Mouse (Mus musculus): Measurements from ENCODE around the gene Zfp414. TPM values are rescaled to one million over a fixed set of nuclear protein-coding genes. Genes with fewer than 3 reads are reported as not detected.
A peak's percentile ranks its signal among the peaks of the same experiment; 100 is the strongest.
"Not testable (repeated sequence)": the region's sequence is repeated elsewhere in the genome, so short reads cannot be mapped to it uniquely, and the experiment has no call there.

The Zfp414 gene
- total and polyA plus RNA-seq, 2 experiments from 2014 or later: 65.1 to 70.9 TPM

DNA sequence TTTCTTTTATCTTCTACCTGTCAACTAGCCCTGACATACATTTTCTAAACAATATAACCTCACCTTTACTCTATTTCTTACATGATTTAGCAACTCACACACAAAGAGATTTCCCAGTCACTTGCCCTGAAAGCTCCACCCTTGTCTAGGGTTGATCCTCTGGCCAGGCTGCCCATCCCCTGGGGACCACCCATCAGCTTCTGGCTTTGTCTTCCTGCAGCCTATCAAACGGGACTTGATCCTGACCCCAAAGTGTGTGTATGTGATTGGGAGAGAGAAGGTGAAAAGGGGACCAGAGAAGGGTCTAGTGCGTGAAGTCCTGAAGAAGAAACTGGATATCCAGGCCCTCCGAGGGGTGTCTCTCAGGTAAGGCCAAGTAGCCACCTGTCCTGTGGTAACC, 28.1 kb upstream of the Zfp414 start:
- Histone ChIP-seq H3K27me3 (ENCODE audit: insufficient read depth, low read length) (no peaks in the 10 kb centered on the region), H3K9me3 (ENCODE audit: low read length) (no peaks in the 10 kb centered on the region; the same call in 1 of the 2 replicates), H3K4me1 (ENCODE audit: insufficient read depth, low read length) (no peaks in the 10 kb centered on the region), H3K27ac (no peak overlapping the region), H3K9ac (replicated peaks; ENCODE audit: low read length) (no peak overlapping the region), H3K4me3 (ENCODE audit: low read length) (no peak overlapping the region), H3K4me2 (ENCODE audit: low read depth, low read length) (no peak overlapping the region), H3K36me3 (ENCODE audit: insufficient read depth, low read length) (no peaks in the 10 kb centered on the region)
- TF ChIP-seq CTCF (IDR thresholded peaks at IDR 0.05; ENCODE audit: low read depth): no peak
- 87% methylated on average over 3 of the region's 3 CpGs for WGBS
- no peak for ATAC-seq
- no peak for DNase-seq (ENCODE audit: low spot score)

GRCm38 (mm10) chr17:33601947-33602346, 26.9 kb upstream of the Zfp414 start:
- no peaks in the 10 kb centered on the region for H3K27me3 ChIP-seq (ENCODE audit: insufficient read depth, low read length)
- no peaks in the 10 kb centered on the region; the same call in 1 of the 2 replicates for H3K9me3 ChIP-seq (ENCODE audit: low read length)
- H3K36me3 ChIP-seq (ENCODE audit: insufficient read depth, low read length): no peaks in the 10 kb centered on the region
- TF ChIP-seq CTCF (IDR thresholded peaks at IDR 0.05; ENCODE audit: low read depth): no peak
- H3K27ac ChIP-seq: no peak overlapping the region
- no peak overlapping the region for H3K4me3 ChIP-seq (ENCODE audit: low read length)
- 86% methylated on average over 12 of the region's 12 CpGs for WGBS
- no peak overlapping the region for H3K9ac ChIP-seq (replicated peaks; ENCODE audit: low read length)
- H3K4me2 ChIP-seq (ENCODE audit: low read depth, low read length): no peak overlapping the region
- H3K4me1 ChIP-seq (ENCODE audit: insufficient read depth, low read length): no peaks in the 10 kb centered on the region
- no peak for DNase-seq (ENCODE audit: low spot score)
- ATAC-seq: no peak

DNA sequence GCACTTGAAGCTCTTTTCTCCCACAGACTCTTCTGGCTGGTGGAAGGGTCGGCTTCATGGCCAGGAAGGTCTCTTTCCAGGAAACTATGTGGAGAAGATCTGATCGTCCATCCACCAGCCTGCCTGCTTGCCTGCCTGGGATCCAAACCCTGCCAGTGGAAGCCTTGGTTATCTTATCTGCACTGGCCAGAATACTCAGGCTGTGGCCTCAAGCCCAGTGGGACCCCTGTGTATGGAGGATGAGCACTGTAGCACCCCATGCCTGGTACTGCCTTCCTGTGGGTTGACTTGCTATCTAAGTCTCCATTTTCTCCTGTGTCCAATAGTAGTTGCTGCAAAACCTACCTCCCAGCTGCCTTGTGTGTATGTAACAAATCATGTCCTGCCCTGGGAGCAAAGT, 21.6 kb upstream of the Zfp414 start:
- Histone ChIP-seq H3K9ac (replicated peaks; ENCODE audit: low read length) (no peak overlapping the region), H3K27ac (no peak overlapping the region), H3K27me3 (ENCODE audit: insufficient read depth, low read length) (no peaks in the 10 kb centered on the region), H3K4me3 (ENCODE audit: low read length) (no peak overlapping the region), H3K4me2 (ENCODE audit: low read depth, low read length) (no peak overlapping the region), H3K36me3 (ENCODE audit: insufficient read depth, low read length) (no peaks in the 10 kb centered on the region), H3K4me1 (ENCODE audit: insufficient read depth, low read length) (no peaks in the 10 kb centered on the region), H3K9me3 (ENCODE audit: low read length) (no peaks in the 10 kb centered on the region)
- TF ChIP-seq CTCF (IDR thresholded peaks at IDR 0.05; ENCODE audit: low read depth): no peak
- ATAC-seq (no peak), DNase-seq (ENCODE audit: low spot score) (no peak)
- 85% methylated on average over 2 of the region's 2 CpGs for WGBS

DNA sequence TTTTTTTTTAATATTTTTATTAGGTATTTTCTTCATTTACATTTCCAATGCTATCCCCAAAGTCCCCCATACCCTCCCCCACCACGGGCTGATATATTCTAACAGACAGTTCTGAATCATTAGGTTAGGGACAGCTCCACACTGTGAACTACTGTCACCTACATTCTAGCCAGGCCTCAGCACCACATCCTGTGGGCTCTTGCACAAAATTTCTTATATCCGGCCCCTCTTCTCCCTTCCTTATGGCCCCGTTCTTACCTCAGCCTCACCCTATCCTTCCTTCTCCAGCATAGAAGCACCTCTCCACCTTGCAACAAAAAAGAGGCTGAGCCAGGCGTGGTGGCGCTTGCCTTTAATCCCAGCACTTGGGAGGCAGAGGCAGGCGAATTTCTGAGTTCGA, 18.3 kb upstream of the Zfp414 start:
- no peak overlapping the region for H3K9ac ChIP-seq (replicated peaks; ENCODE audit: low read length)
- DNase-seq (ENCODE audit: low spot score) (no peak), ATAC-seq (no peak)
- H3K9me3 ChIP-seq (ENCODE audit: low read length): no peaks in the 10 kb centered on the region
- no peaks in the 10 kb centered on the region for H3K4me1 ChIP-seq (ENCODE audit: insufficient read depth, low read length)
- no peaks in the 10 kb centered on the region for H3K36me3 ChIP-seq (ENCODE audit: insufficient read depth, low read length)
- H3K4me2 ChIP-seq (ENCODE audit: low read depth, low read length): no peak overlapping the region
- H3K27me3 ChIP-seq (ENCODE audit: insufficient read depth, low read length): no peaks in the 10 kb centered on the region
- 90% methylated on average over 7 of the region's 7 CpGs for WGBS
- TF ChIP-seq CTCF (IDR thresholded peaks at IDR 0.05; ENCODE audit: low read depth): no peak
- no peak overlapping the region for H3K4me3 ChIP-seq (ENCODE audit: low read length)
- H3K27ac ChIP-seq: no peak overlapping the region

DNA sequence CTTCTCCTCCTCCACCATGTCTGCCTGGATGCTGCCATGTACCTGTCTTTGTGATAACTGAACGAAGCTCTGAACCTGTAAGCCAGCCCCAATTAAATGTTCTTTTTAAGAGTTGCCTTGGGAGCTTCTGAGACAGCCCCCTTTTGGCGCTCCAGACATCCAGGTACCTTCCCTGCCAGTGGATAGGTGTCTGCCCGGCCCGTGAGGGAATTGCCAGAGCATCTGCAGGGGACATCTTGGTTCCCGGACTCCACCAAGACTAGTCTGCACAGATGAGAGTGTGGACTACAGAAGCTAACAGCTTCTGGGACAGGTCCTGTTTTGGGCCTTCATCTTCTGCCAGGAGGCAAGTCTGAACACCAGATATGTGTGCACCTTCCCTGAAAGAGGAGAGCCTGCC, 15.2 kb upstream of the Zfp414 start:
- WGBS: 88% methylated on average over 5 of the region's 5 CpGs
- not testable (repeated sequence) for H3K9me3 ChIP-seq (ENCODE audit: low read length); DNase-seq (ENCODE audit: low spot score)

DNA sequence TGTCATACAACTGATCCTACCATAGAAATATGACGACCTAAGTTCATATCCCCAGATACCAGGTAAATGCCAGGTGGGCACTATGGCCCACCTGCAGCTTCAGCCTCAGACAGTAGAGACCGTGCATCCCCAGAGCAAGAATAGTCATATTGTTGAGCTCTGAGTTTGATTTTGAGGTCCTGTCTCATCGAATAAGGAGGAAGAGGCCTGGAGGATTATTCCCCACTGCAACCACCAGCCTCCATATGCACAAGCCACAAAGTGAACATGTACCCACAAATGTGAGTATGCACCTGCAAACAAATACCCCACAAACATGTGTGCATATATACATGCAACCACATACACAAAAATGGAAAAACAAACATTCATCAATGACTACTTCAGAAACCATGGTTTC, 1.6 kb upstream of the Zfp414 start:
- Histone ChIP-seq H3K9me3 (ENCODE audit: low read length) (no peaks in the 10 kb centered on the region), H3K4me1 (ENCODE audit: insufficient read depth, low read length) (peaks cover 19% of the 10 kb centered on the region; the same call in 1 of the 2 replicates), H3K4me2 (ENCODE audit: low read depth, low read length) (no peak overlapping the region), H3K27me3 (ENCODE audit: insufficient read depth, low read length) (no peaks in the 10 kb centered on the region), H3K36me3 (ENCODE audit: insufficient read depth, low read length) (no peaks in the 10 kb centered on the region), H3K4me3 (ENCODE audit: low read length) (no peak overlapping the region), H3K9ac (replicated peaks; ENCODE audit: low read length) (no peak overlapping the region), H3K27ac (no peak overlapping the region)
- ATAC-seq (no peak), DNase-seq (ENCODE audit: low spot score) (no peak)
- no peak for TF ChIP-seq CTCF (IDR thresholded peaks at IDR 0.05; ENCODE audit: low read depth)
- WGBS: 86% methylated on average over 3 of the region's 3 CpGs

More for the DNA sequence above, 15.2 kb upstream of the Zfp414 start:
- not testable (repeated sequence) for H3K36me3 ChIP-seq (ENCODE audit: insufficient read depth, low read length); H3K27me3 ChIP-seq (ENCODE audit: insufficient read depth, low read length); H3K9ac ChIP-seq (replicated peaks; ENCODE audit: low read length); H3K4me1 ChIP-seq (ENCODE audit: insufficient read depth, low read length); ATAC-seq; H3K27ac ChIP-seq; H3K4me3 ChIP-seq (ENCODE audit: low read length); H3K4me2 ChIP-seq (ENCODE audit: low read depth, low read length)

GRCm38 (mm10) chr17:33629487-33630125, 716 bp downstream of the Zfp414 start:
- DNase-seq (ENCODE audit: low spot score) (no peak), ATAC-seq (no peak)
- Histone ChIP-seq H3K27me3 (ENCODE audit: insufficient read depth, low read length) (no peaks in the 10 kb centered on the region), H3K4me2 (ENCODE audit: low read depth, low read length) (peak overlapping the region; percentile 88), H3K9ac (replicated peaks; ENCODE audit: low read length) (peak overlapping the region; percentile 84), H3K4me1 (ENCODE audit: insufficient read depth, low read length) (peaks cover 19% of the 10 kb centered on the region; the same call in 1 of the 2 replicates), H3K9me3 (ENCODE audit: low read length) (no peaks in the 10 kb centered on the region), H3K4me3 (ENCODE audit: low read length) (peak overlapping the region; percentile 59), H3K36me3 (ENCODE audit: insufficient read depth, low read length) (no peaks in the 10 kb centered on the region), H3K27ac (peak overlapping the region; percentile 98)
- no peak for TF ChIP-seq CTCF (IDR thresholded peaks at IDR 0.05; ENCODE audit: low read depth)
- WGBS: 77% methylated on average over 12 of the region's 12 CpGs

Measured in hindbrain, postnatal 0 days (tissue).